Mouse (Mus musculus) heart, adult 2 months (tissue): Measurements from ENCODE around the gene Dgkh.

ENCODE experiments used
- CTCF ChIP-seq: fragments of 200-600 bp; IDR thresholded peaks from 2 replicates; pipeline ENCODE4 v1.8.1; 2022; ENCODE audit warnings: antibody characterized with exemption, mild to moderate bottlenecking, moderate library complexity
- EP300 ChIP-seq: fragments of 200-500 bp; IDR thresholded peaks from 2 replicates; pipeline ENCODE4 v1.6.1; 2011; ENCODE audit warnings: low read depth, low read length, control low read depth; ENCODE audit not compliant: insufficient read depth
- POLR2A ChIP-seq: fragments of 200-500 bp; IDR thresholded peaks from 2 replicates; pipeline ENCODE4 v1.6.1; 2011; ENCODE audit warnings: mild to moderate bottlenecking, low read depth, low read length, control low read depth; ENCODE audit not compliant: insufficient read depth

DNA sequence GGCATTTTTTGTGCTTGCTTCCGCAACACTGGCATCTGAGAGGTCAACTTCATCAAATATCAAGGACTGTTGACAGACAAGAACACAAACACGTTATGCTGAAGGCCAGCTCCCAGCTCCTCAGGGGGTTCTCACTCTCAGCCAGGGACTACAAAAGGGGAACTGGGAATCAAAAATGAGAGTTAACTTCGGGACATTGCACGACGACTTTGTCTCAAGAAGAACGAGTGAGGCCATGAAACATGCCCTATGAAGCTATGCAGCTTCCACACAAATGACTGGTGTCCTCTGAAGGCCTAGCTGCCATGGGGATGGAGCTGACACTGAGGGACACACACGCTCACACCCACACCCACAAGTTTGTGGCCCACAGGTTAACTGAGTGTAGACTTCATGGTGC, 80.9 kb downstream of the Dgkh start:
- TF ChIP-seq CTCF (no peak), POLR2A (no peak), EP300 (no peak)
